Mouse (Mus musculus): ENCODE results near the gene Htr6. TPM values are rescaled to one million over a fixed set of nuclear protein-coding genes. Genes with fewer than 3 reads are reported as not detected.
A peak's percentile ranks its signal among the peaks of the same experiment; 100 is the strongest.

The Htr6 gene
- polyA plus RNA-seq, 1 experiment, result not detected

DNA sequence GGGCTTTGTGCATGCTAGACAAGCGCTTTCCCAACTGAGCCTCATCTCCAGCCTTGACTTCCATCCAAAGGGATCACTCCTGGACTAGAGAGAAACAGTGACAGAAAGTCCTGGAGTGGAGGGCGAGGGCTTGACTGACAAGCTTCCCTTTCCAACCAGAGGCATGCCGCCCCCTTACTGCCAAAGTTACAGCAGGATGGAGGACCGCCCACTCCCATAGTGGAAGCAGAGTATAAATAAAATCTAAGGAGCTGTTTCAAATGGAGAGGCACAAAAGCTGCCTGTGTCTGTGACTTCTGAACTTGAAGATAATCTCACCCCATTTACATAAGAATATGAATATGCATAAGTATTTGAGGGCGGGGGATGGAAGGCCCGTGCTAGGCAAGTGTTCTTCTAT lies 26.9 kb downstream of the Htr6 start:
- no peak overlapping the region for H3K27ac ChIP-seq (ENCODE audit: insufficient read depth, low read depth, low read length)
- no peak for DNase-seq
- H3K27me3 ChIP-seq (replicated peaks; ENCODE audit: control insufficient read depth, insufficient read depth, low read length), result no peaks in the 10 kb centered on the region
- 84% methylated on average over 6 of the region's 6 CpGs for WGBS
- no peak overlapping the region for H3K4me3 ChIP-seq (ENCODE audit: insufficient read depth, low read depth, low read length)
- no peaks in the 10 kb centered on the region for H3K4me1 ChIP-seq (ENCODE audit: control insufficient read depth, insufficient read depth, low read length)
- H3K36me3 ChIP-seq (ENCODE audit: control insufficient read depth, insufficient read depth, low read length), result no peaks in the 10 kb centered on the region
- TF ChIP-seq CTCF (conservative IDR thresholded peaks at IDR 0.05; ENCODE audit: insufficient read depth, insufficient read length, low read depth, low read length) (no peak), POLR2A (IDR thresholded peaks at IDR 0.05; ENCODE audit: low read depth, low read length) (no peak)

DNA sequence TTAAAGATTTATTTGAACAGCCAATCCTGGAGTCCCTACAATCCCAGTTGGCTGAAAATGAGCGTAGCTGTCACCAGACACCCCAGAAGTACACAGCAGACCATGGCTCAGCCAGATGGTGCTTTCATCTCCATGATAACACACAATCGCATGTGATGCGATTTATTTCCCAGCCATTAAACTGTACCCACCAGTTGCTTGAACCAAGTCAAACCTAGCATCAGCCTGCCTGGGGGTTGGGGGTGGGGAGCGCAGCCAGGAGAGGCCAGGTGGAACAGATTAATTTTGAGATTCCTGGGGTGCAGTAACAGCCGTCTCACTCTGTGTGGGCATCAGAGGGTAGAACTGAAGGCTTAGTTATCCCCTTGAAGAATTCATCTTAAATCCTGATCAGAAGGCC lies 29.0 kb downstream of the Htr6 start:
- 77% methylated on average over 5 of the region's 5 CpGs for WGBS
- no peak overlapping the region for H3K27ac ChIP-seq (ENCODE audit: insufficient read depth, low read depth, low read length)
- no peak for DNase-seq
- no peak overlapping the region for H3K4me3 ChIP-seq (ENCODE audit: insufficient read depth, low read depth, low read length)
- no peaks in the 10 kb centered on the region for H3K4me1 ChIP-seq (ENCODE audit: control insufficient read depth, insufficient read depth, low read length)
- no peaks in the 10 kb centered on the region for H3K36me3 ChIP-seq (ENCODE audit: control insufficient read depth, insufficient read depth, low read length)
- TF ChIP-seq POLR2A (IDR thresholded peaks at IDR 0.05; ENCODE audit: low read depth, low read length) (no peak), CTCF (conservative IDR thresholded peaks at IDR 0.05; ENCODE audit: insufficient read depth, insufficient read length, low read depth, low read length) (no peak)
- no peaks in the 10 kb centered on the region for H3K27me3 ChIP-seq (replicated peaks; ENCODE audit: control insufficient read depth, insufficient read depth, low read length)

DNA sequence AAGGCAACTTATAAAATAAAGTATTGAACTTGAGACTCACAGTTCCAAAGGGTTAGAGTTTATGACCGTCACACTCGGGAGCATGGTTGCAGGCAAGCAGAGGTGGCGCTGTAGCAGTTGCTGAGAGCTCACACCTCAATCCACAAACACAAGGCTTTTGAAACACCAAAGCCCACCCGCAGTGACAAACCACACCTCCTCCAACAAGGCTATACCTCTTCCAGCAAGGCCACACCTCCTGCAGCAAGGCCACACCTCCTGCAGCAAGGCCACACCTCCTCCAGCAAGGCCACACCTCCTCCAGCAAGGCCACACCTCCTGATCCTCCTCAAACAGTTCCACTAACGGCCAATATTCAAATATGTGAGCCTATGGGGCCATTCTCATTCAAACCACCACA lies 30.8 kb downstream of the Htr6 start:
- no peak for DNase-seq
- no peak overlapping the region for H3K4me3 ChIP-seq (ENCODE audit: insufficient read depth, low read depth, low read length)
- H3K4me1 ChIP-seq (ENCODE audit: control insufficient read depth, insufficient read depth, low read length), result no peaks in the 10 kb centered on the region
- no peaks in the 10 kb centered on the region for H3K27me3 ChIP-seq (replicated peaks; ENCODE audit: control insufficient read depth, insufficient read depth, low read length)
- TF ChIP-seq POLR2A (IDR thresholded peaks at IDR 0.05; ENCODE audit: low read depth, low read length), result no peak
- TF ChIP-seq CTCF (conservative IDR thresholded peaks at IDR 0.05; ENCODE audit: insufficient read depth, insufficient read length, low read depth, low read length), result no peak
- 90% methylated on average over 5 of the region's 5 CpGs for WGBS
- no peaks in the 10 kb centered on the region for H3K36me3 ChIP-seq (ENCODE audit: control insufficient read depth, insufficient read depth, low read length)
- no peak overlapping the region for H3K27ac ChIP-seq (ENCODE audit: insufficient read depth, low read depth, low read length)

DNA sequence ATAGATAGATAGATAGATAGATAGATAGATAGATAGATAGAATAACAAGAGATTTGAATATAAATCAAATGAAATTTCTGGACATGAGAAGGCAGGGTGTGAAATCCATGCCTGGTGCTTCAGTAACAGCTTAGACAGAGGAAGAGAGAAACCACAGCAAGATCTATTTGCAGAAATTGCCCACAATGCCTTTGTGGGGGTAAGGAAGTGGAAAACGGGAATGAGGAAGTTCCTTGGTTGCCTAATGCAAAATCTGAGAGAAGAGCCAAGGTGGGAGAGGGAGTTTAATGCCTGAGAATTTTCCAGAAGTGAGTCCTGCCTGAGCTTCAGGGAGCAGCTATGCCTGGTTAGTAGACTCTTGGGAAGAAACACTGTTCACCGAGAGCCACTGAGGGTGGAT lies 31.8 kb downstream of the Htr6 start:
- Histone ChIP-seq H3K4me3 (ENCODE audit: insufficient read depth, low read depth, low read length) (no peak overlapping the region), H3K36me3 (ENCODE audit: control insufficient read depth, insufficient read depth, low read length) (no peaks in the 10 kb centered on the region), H3K27ac (ENCODE audit: insufficient read depth, low read depth, low read length) (no peak overlapping the region), H3K27me3 (replicated peaks; ENCODE audit: control insufficient read depth, insufficient read depth, low read length) (no peaks in the 10 kb centered on the region), H3K4me1 (ENCODE audit: control insufficient read depth, insufficient read depth, low read length) (0 out of 2 replicates have a peak, but pooled peaks cover under 1% of the 10 kb centered on the region)
- DNase-seq, result no peak
- TF ChIP-seq CTCF (conservative IDR thresholded peaks at IDR 0.05; ENCODE audit: insufficient read depth, insufficient read length, low read depth, low read length) (no peak), POLR2A (IDR thresholded peaks at IDR 0.05; ENCODE audit: low read depth, low read length) (no peak)
- 81% methylated on average over 2 of the region's 2 CpGs for WGBS

DNA sequence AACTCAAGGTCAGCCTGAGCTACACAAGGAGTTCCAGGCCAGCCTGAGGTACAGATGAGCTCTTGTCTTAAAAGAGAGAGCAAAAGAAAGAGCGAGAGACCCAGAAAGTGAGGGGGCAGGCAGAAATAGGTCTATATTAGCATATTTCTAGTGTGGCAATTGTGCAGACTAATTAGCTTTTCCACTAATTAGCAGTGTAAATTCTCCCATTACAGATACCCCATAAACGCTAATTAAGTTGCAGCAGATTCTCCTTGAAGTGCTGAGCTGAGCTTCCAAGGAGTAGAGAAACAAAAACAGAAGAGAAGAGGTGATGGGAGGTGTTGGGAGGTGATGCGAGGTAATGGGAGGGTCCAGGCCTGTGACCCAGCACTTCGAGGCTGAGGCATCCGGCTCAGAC lies 32.8 kb downstream of the Htr6 start:
- Histone ChIP-seq H3K36me3 (ENCODE audit: control insufficient read depth, insufficient read depth, low read length) (no peaks in the 10 kb centered on the region), H3K4me3 (ENCODE audit: insufficient read depth, low read depth, low read length) (no peak overlapping the region), H3K4me1 (ENCODE audit: control insufficient read depth, insufficient read depth, low read length) (0 out of 2 replicates have a peak, but pooled peaks cover 2% of the 10 kb centered on the region), H3K27ac (ENCODE audit: insufficient read depth, low read depth, low read length) (no peak overlapping the region), H3K27me3 (replicated peaks; ENCODE audit: control insufficient read depth, insufficient read depth, low read length) (no peaks in the 10 kb centered on the region)
- no peak for DNase-seq
- 79% methylated on average over 5 of the region's 5 CpGs for WGBS
- TF ChIP-seq CTCF (conservative IDR thresholded peaks at IDR 0.05; ENCODE audit: insufficient read depth, insufficient read length, low read depth, low read length), result no peak
- no peak for TF ChIP-seq POLR2A (IDR thresholded peaks at IDR 0.05; ENCODE audit: low read depth, low read length)

DNA sequence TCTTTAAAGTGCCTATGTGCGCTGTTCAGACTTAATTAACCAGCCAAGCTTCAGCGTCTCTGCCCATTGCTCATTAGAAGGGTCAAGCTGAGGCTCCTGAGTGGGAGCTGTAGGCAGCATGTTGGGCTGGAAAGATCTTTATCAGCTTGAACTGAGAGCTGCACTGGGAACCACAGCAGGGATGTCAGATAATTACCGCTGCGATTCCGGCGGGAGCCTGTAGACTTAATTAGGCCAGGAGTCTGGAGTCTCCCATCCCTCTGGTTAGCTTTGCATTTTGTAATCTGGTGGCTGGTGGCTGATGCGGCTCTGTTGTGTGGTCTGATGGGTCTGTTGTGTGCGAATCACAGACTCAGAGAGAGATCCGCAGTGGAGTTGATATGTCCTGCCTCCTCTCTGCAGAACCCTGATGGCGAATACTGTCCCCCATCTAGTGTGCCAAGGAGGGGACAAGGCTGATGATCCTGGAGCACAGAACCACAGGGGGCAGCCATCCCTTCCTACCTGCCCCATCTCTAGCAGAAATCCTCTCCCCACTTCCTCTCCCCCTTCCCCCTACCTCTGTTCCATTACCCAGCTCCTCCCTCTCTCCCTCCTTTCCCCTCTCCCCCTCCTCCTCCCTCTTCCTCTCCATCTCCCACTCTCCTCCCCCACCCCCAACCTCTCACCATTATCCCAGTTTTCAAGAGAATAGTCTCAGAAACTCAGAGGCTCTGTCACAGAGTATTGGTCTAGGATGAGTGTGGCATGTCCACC lies 35.1 kb downstream of the Htr6 start:
- no peak overlapping the region for H3K4me3 ChIP-seq (ENCODE audit: insufficient read depth, low read depth, low read length)
- no peaks in the 10 kb centered on the region for H3K27me3 ChIP-seq (replicated peaks; ENCODE audit: control insufficient read depth, insufficient read depth, low read length)
- DNase-seq, result no peak
- H3K4me1 ChIP-seq (ENCODE audit: control insufficient read depth, insufficient read depth, low read length), result 0 out of 2 replicates have a peak, but pooled peaks cover 2% of the 10 kb centered on the region
- H3K36me3 ChIP-seq (ENCODE audit: control insufficient read depth, insufficient read depth, low read length), result no peaks in the 10 kb centered on the region
- TF ChIP-seq CTCF (conservative IDR thresholded peaks at IDR 0.05; ENCODE audit: insufficient read depth, insufficient read length, low read depth, low read length) (no peak), POLR2A (IDR thresholded peaks at IDR 0.05; ENCODE audit: low read depth, low read length) (no peak)
- WGBS, result 60% methylated on average over 10 of the region's 10 CpGs
- no peak overlapping the region for H3K27ac ChIP-seq (ENCODE audit: insufficient read depth, low read depth, low read length)

DNA sequence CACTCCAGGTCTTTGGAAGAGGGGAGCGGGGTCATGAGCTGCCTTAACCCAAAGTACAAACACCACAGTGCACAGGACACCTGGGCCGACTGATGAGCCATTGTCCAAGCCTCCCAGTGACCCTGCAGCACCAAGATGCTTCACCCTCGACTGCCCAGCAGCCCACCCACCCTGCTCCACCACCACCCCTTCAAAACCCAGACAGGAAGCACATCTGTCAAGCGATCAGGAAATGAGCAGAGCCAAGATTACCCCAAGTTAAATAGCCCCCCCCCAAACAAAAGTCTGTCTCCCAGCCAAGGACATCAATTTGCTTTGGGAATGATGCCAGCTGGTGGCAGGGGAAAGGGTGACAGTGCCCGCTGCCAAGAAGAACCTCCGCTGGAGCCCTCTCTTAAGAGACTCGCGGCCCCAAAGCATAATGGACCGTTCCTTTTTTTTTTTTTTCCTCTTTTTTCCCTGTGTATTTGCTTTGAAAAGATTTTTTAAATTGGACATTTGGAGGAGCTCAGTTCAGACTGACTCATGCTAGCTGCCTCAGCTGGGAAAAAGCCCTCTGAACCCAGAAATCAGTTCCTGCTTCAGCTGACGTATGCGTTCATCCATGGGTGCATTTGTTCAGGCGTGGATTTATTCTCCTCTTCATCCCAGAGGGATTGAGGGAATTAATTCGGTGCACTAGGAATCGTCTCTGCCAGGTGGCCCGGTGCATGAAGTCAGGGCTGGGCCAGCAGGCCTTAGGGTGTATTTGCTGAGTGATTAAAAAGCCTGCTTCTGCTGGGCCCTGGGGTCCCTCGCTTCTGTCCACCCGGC lies 37.4 kb downstream of the Htr6 start:
- 0 out of 2 replicates have a peak, but pooled peaks cover 2% of the 10 kb centered on the region for H3K4me1 ChIP-seq (ENCODE audit: control insufficient read depth, insufficient read depth, low read length)
- H3K27ac ChIP-seq (ENCODE audit: insufficient read depth, low read depth, low read length), result no peak overlapping the region
- H3K36me3 ChIP-seq (ENCODE audit: control insufficient read depth, insufficient read depth, low read length), result no peaks in the 10 kb centered on the region
- no peak for TF ChIP-seq CTCF (conservative IDR thresholded peaks at IDR 0.05; ENCODE audit: insufficient read depth, insufficient read length, low read depth, low read length)
- H3K27me3 ChIP-seq (replicated peaks; ENCODE audit: control insufficient read depth, insufficient read depth, low read length), result no peaks in the 10 kb centered on the region
- 48% methylated on average over 17 of the region's 17 CpGs for WGBS
- no peak overlapping the region for H3K4me3 ChIP-seq (ENCODE audit: insufficient read depth, low read depth, low read length)
- peak; percentile 48 for DNase-seq

Measured in kidney, adult 2 months (tissue).